Mouse (Mus musculus): ENCODE data around the gene Tmem88b. TPM values are rescaled to one million over a fixed set of nuclear protein-coding genes. Genes with fewer than 3 reads are reported as not detected.

Tmem88b gene
- polyA plus RNA-seq (2015; fragmentation: Illumina TruSeq; extraction: RNeasy Lipid Tissue Mini Kit (QIAGEN cat#74804); ENCODE audit: insufficient read depth, low read depth, low replicate concordance): 0.22 TPM

DNA sequence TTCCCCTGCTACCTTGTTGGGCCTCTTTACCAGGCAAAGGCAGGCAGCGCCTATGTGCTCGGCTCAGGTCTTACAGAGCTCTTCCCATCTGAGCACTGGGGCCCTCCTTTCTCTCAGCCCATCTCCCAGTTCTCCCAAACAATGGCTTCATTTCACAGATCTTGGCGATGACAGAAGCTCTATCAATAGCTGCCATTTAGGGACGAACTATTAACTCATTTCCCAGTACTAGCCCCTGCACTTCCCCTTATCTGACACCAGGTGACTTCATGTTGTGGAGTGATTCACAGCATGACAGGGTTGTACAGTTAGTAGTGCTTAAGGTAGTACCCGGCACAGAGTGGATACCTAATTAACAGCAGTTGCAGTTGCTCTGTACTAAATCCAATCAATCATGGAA, at the start of gene Tmem88b:
Tmem88b (minus strand) TSS at position 56 of the 400 bp plus-strand sequence.

GRCm38 (mm10) chr4:155831205-155831766, 45.6 kb upstream of the Tmem88b start, which contains the start of gene Aurkaip1:
Gene Aurkaip1 (plus strand): TSS chr4:155831272.

DNA sequence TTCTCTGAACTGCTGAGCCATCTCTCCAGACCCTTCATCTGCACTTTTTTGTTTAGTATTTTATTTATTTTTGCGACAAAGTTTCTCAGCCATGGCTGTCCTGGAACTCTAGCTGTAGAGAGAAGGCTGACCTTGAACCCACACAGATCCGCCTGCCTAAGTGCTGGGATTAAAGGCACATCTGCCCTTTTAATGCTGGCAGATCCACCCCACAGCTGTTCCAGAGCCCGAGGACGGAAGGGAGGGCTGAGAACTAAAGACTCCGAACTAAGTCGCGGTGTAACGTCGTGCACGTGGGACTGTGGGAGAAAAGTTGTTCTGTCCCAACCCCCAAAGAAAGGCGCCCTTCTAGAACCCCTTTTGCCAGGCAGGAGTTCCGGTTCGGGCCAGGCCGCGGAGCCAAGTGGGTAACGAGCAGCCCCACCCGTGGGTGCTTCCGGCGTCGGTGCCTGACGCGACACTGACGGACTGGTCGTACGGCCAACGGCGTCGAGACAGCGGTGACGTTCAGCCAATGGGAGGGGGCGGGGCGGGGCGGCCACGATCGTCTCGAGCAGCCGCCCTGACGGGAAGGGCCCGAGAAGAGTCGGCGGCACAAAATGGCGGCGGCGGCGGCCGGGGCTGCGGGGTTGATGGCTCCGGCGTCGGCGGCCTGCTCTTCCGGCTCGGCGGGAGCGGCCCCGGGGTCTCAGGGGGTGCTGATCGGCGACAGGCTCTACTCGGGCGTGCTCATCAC, 26.4 kb upstream of the Tmem88b start, which contains the start of gene Ccnl2:
Ccnl2 (plus strand) TSS at position 561 of the 736 bp plus-strand sequence.

GRCm38 (mm10) chr4:155802741-155803339, 17.2 kb upstream of the Tmem88b start, which contains the start of gene Mrpl20:
Gene Mrpl20 (plus strand): TSS chr4:155802878.

GRCm38 (mm10) chr4:155790021-155790489, 4.4 kb upstream of the Tmem88b start, which contains the start of gene Ankrd65:
Gene Ankrd65 (plus strand): TSS chr4:155790439.

GRCm38 (mm10) chr4:155774280-155774754, 11.4 kb downstream of the Tmem88b start, which contains the start of gene Vwa1:
Gene Vwa1 (minus strand): TSS chr4:155774698.

GRCm38 (mm10) chr4:155760613-155761355, 24.9 kb downstream of the Tmem88b start, which contains the start of gene Atad3a:
Gene Atad3a (minus strand): TSS chr4:155761093.

DNA sequence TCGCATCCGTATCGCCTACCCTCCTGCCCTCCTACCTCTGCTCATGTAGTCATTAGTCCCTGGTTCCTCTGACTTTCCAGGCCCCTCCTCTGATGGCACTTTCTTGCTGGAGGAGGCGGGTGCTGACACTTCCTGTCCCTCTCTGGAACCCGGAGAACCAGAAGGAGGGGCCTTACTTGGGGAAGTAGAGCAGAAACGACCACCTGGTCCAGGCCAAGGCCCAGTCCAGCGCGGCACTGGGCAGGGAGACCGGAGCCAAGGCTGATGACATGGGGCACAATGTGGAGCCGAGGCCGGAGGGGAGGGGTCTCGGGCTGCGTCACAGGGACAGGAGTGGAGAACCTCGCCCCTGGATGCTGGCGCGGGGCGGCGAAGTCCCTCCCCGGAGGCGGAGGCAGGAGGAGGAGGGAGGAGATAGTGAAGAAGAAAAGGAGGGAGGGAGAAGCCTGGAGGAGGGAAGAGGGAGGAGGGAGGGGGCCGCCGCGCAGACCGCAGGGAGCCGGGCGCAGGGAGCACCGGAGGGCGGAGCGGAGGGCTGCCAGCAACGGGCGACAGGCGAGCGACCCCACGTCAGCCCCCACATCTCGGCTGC, 51.2 kb downstream of the Tmem88b start, which contains the start of gene Tmem240:
Tmem240 (plus strand) TSS at position 451 of the 592 bp plus-strand sequence.

Other genes starting within 250 kb of the Tmem88b start
- 23.1 TPM for gene Nadk, start 223.5 kb downstream of the Tmem88b start, polyA plus RNA-seq (2015; fragmentation: Illumina TruSeq; extraction: RNeasy Lipid Tissue Mini Kit (QIAGEN cat#74804); ENCODE audit: insufficient read depth, low read depth, low replicate concordance)
- 2.6 TPM for gene Slc35e2, start 184.5 kb downstream of the Tmem88b start, polyA plus RNA-seq (2015; fragmentation: Illumina TruSeq; extraction: RNeasy Lipid Tissue Mini Kit (QIAGEN cat#74804); ENCODE audit: insufficient read depth, low read depth, low replicate concordance)
- 36.0 TPM for gene Cdk11b, start 161.0 kb downstream of the Tmem88b start, polyA plus RNA-seq (2015; fragmentation: Illumina TruSeq; extraction: RNeasy Lipid Tissue Mini Kit (QIAGEN cat#74804); ENCODE audit: insufficient read depth, low read depth, low replicate concordance)
- gene Gm10563, start 140.5 kb downstream of the Tmem88b start, polyA plus RNA-seq (2015; fragmentation: Illumina TruSeq; extraction: RNeasy Lipid Tissue Mini Kit (QIAGEN cat#74804); ENCODE audit: insufficient read depth, low read depth, low replicate concordance): not detected
- 10.6 TPM for gene Mmp23, start 132.5 kb downstream of the Tmem88b start, polyA plus RNA-seq (2015; fragmentation: Illumina TruSeq; extraction: RNeasy Lipid Tissue Mini Kit (QIAGEN cat#74804); ENCODE audit: insufficient read depth, low read depth, low replicate concordance)
- 17.5 TPM for gene Mib2, start 116.7 kb downstream of the Tmem88b start, polyA plus RNA-seq (2015; fragmentation: Illumina TruSeq; extraction: RNeasy Lipid Tissue Mini Kit (QIAGEN cat#74804); ENCODE audit: insufficient read depth, low read depth, low replicate concordance)
- 3.8 TPM for gene Fndc10, start 91.5 kb downstream of the Tmem88b start, polyA plus RNA-seq (2015; fragmentation: Illumina TruSeq; extraction: RNeasy Lipid Tissue Mini Kit (QIAGEN cat#74804); ENCODE audit: insufficient read depth, low read depth, low replicate concordance)
- gene Ssu72, start 81.1 kb downstream of the Tmem88b start, polyA plus RNA-seq (2015; fragmentation: Illumina TruSeq; extraction: RNeasy Lipid Tissue Mini Kit (QIAGEN cat#74804); ENCODE audit: insufficient read depth, low read depth, low replicate concordance): 15.1 TPM
- gene Tmem240, start 51.1 kb downstream of the Tmem88b start, polyA plus RNA-seq (2015; fragmentation: Illumina TruSeq; extraction: RNeasy Lipid Tissue Mini Kit (QIAGEN cat#74804); ENCODE audit: insufficient read depth, low read depth, low replicate concordance): 0.18 TPM
- gene Atad3a, start 24.8 kb downstream of the Tmem88b start, polyA plus RNA-seq (2015; fragmentation: Illumina TruSeq; extraction: RNeasy Lipid Tissue Mini Kit (QIAGEN cat#74804); ENCODE audit: insufficient read depth, low read depth, low replicate concordance): 21.6 TPM
- gene Vwa1, start 11.2 kb downstream of the Tmem88b start, polyA plus RNA-seq (2015; fragmentation: Illumina TruSeq; extraction: RNeasy Lipid Tissue Mini Kit (QIAGEN cat#74804); ENCODE audit: insufficient read depth, low read depth, low replicate concordance): 6.9 TPM
- not detected for gene Ankrd65, start 4.6 kb upstream of the Tmem88b start, polyA plus RNA-seq (2015; fragmentation: Illumina TruSeq; extraction: RNeasy Lipid Tissue Mini Kit (QIAGEN cat#74804); ENCODE audit: insufficient read depth, low read depth, low replicate concordance)
- 43.6 TPM for gene Mrpl20, start 17.0 kb upstream of the Tmem88b start, polyA plus RNA-seq (2015; fragmentation: Illumina TruSeq; extraction: RNeasy Lipid Tissue Mini Kit (QIAGEN cat#74804); ENCODE audit: insufficient read depth, low read depth, low replicate concordance)
- gene Ccnl2, start 26.6 kb upstream of the Tmem88b start, polyA plus RNA-seq (2015; fragmentation: Illumina TruSeq; extraction: RNeasy Lipid Tissue Mini Kit (QIAGEN cat#74804); ENCODE audit: insufficient read depth, low read depth, low replicate concordance): 114 TPM
- 38.2 TPM for gene Aurkaip1, start 45.4 kb upstream of the Tmem88b start, polyA plus RNA-seq (2015; fragmentation: Illumina TruSeq; extraction: RNeasy Lipid Tissue Mini Kit (QIAGEN cat#74804); ENCODE audit: insufficient read depth, low read depth, low replicate concordance)
- gene Mxra8, start 53.8 kb upstream of the Tmem88b start, polyA plus RNA-seq (2015; fragmentation: Illumina TruSeq; extraction: RNeasy Lipid Tissue Mini Kit (QIAGEN cat#74804); ENCODE audit: insufficient read depth, low read depth, low replicate concordance): 34.6 TPM
- 37.5 TPM for gene Dvl1, start 61.5 kb upstream of the Tmem88b start, polyA plus RNA-seq (2015; fragmentation: Illumina TruSeq; extraction: RNeasy Lipid Tissue Mini Kit (QIAGEN cat#74804); ENCODE audit: insufficient read depth, low read depth, low replicate concordance)
- not detected for gene Tas1r3, start 77.5 kb upstream of the Tmem88b start, polyA plus RNA-seq (2015; fragmentation: Illumina TruSeq; extraction: RNeasy Lipid Tissue Mini Kit (QIAGEN cat#74804); ENCODE audit: insufficient read depth, low read depth, low replicate concordance)
- 2.7 TPM for gene Cptp, start 83.6 kb upstream of the Tmem88b start, polyA plus RNA-seq (2015; fragmentation: Illumina TruSeq; extraction: RNeasy Lipid Tissue Mini Kit (QIAGEN cat#74804); ENCODE audit: insufficient read depth, low read depth, low replicate concordance)
- 4.5 TPM for gene Ints11, start 83.7 kb upstream of the Tmem88b start, polyA plus RNA-seq (2015; fragmentation: Illumina TruSeq; extraction: RNeasy Lipid Tissue Mini Kit (QIAGEN cat#74804); ENCODE audit: insufficient read depth, low read depth, low replicate concordance)
- gene Pusl1, start 105.9 kb upstream of the Tmem88b start, polyA plus RNA-seq (2015; fragmentation: Illumina TruSeq; extraction: RNeasy Lipid Tissue Mini Kit (QIAGEN cat#74804); ENCODE audit: insufficient read depth, low read depth, low replicate concordance): 6.6 TPM
- 3.7 TPM for gene Acap3, start 105.9 kb upstream of the Tmem88b start, polyA plus RNA-seq (2015; fragmentation: Illumina TruSeq; extraction: RNeasy Lipid Tissue Mini Kit (QIAGEN cat#74804); ENCODE audit: insufficient read depth, low read depth, low replicate concordance)
- gene Ube2j2, start 158.0 kb upstream of the Tmem88b start, polyA plus RNA-seq (2015; fragmentation: Illumina TruSeq; extraction: RNeasy Lipid Tissue Mini Kit (QIAGEN cat#74804); ENCODE audit: insufficient read depth, low read depth, low replicate concordance): 15.4 TPM
- gene C1qtnf12, start 176.4 kb upstream of the Tmem88b start, polyA plus RNA-seq (2015; fragmentation: Illumina TruSeq; extraction: RNeasy Lipid Tissue Mini Kit (QIAGEN cat#74804); ENCODE audit: insufficient read depth, low read depth, low replicate concordance): 15.8 TPM
- gene B3galt6, start 206.8 kb upstream of the Tmem88b start, polyA plus RNA-seq (2015; fragmentation: Illumina TruSeq; extraction: RNeasy Lipid Tissue Mini Kit (QIAGEN cat#74804); ENCODE audit: insufficient read depth, low read depth, low replicate concordance): 1.6 TPM
- gene Sdf4, start 207.0 kb upstream of the Tmem88b start, polyA plus RNA-seq (2015; fragmentation: Illumina TruSeq; extraction: RNeasy Lipid Tissue Mini Kit (QIAGEN cat#74804); ENCODE audit: insufficient read depth, low read depth, low replicate concordance): 42.9 TPM
- not detected for gene Tnfrsf4, start 228.0 kb upstream of the Tmem88b start, polyA plus RNA-seq (2015; fragmentation: Illumina TruSeq; extraction: RNeasy Lipid Tissue Mini Kit (QIAGEN cat#74804); ENCODE audit: insufficient read depth, low read depth, low replicate concordance)
- not detected for gene Tnfrsf18, start 240.3 kb upstream of the Tmem88b start, polyA plus RNA-seq (2015; fragmentation: Illumina TruSeq; extraction: RNeasy Lipid Tissue Mini Kit (QIAGEN cat#74804); ENCODE audit: insufficient read depth, low read depth, low replicate concordance)